Mouse (Mus musculus): ENCODE results near the gene BC025920.
"Not testable (repeated sequence)": the region's sequence is repeated elsewhere in the genome, so short reads cannot be mapped to it uniquely, and the experiment has no call there.

The BC025920 gene

GRCm38 (mm10) chr10:81602741-81603151 is 3.3 kb upstream of the BC025920 start:
- DNase-seq (ENCODE audit: low read depth in 2 of 2, low spot score in 2 of 2), result peak in 1 of 2 experiments; percentile 59

GRCm38 (mm10) chr10:81604019-81604967 is 1.8 kb upstream of the BC025920 start:
- DNase-seq (ENCODE audit: low read depth in 2 of 2, low spot score in 2 of 2), result no peak

DNA sequence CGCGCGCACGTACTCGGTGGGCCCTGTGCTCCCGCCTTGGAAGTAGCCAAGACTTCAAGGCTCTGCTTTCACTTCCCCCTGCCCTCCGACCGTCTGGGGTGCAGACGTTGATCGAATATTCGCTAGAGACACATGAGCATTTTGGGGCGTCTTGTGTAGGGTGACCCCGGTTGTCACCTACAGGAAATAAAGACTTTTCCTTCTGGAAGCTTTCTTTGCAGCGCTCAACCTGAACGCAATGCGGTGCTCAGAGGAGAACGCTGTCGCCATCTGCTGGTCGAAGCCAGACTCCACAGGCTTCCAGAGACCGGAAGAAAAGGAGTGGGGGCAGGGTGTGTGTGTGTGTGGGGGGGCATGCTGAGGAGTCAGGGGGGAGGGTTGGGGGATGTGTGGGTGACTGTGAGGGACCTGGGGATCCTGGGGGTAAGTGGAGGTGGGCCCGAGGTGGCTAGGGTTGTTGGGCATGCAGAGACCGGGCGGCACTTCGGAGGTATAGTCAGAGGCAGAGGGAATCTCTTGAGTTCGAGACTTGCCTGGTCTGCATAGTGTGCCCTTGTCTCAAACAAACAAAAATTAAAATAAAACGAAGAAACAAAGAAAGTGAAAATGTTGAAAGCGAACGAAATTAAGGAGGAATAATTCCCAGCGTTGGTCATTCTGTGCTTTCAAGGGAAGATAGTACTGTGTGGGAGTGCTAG is 953 bp upstream of the BC025920 start:
- DNase-seq (ENCODE audit: low read depth in 2 of 2, low spot score in 2 of 2), result peak; percentile 71 to 80

DNA sequence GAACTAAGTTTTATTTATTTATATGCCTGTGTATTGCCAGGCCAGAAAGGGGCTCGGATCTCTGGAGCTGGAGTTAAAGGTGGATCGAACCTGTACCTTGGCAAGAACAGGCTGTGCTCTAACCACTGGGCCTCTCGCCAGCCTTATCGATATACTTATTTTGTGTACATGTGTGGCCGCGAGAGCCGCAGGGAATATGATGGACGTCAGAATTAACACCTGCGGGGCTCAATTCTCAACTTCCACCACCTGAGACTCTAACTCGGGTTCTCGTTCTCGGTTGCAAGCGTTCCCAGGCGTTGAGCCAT is 450 bp upstream of the BC025920 start:
- no peak for DNase-seq (ENCODE audit: low read depth in 2 of 2, low spot score in 2 of 2)

- DNase-seq (ENCODE audit: low read depth in 2 of 2, low spot score in 2 of 2), result no peak
Observed at GRCm38 (mm10) chr10:81608308-81608707, 2.2 kb downstream of the BC025920 start.

DNA sequence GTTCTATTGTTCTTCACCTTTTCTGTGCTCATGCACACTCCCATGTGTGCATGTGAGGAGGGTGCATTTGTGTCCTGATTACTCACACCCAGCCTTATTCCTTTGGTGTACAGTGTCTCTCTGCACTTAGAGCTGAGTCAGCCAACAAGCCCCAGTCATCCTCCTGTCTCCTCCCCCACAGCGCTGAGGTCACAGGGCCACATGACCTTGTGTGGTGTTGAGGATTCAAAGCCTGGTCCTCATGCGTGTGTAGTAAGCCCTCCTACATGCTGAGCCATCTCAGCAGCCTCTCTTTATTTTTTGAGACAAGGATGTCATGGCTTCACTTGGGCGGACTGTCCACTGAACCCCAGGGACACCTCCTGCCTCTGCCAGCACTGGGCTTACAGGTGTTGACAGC is 6.7 kb downstream of the BC025920 start:
- DNase-seq (ENCODE audit: low read depth in 2 of 2, low spot score in 2 of 2), result no peak

DNA sequence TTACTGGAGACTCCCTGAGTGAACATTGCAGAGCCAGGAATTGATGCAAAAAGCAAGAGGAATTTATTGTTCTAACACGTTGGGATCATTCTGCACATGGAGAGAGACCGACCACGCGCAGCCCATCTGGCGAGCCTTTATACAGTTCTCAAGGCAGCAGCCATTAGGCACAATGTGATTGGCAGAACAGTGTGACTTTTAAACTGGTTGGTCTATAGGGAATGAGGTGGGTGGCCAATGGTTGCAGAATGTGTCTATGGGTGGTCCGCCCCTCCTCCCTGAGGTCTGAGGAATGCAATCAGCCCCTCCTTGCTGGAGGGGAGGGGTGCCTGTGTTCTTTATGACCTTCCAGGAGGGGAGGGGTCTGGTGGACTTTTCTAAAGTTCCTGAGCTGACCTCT is 9.4 kb downstream of the BC025920 start:
- no peak for DNase-seq (ENCODE audit: low read depth in 2 of 2, low spot score in 2 of 2)

- DNase-seq (ENCODE audit: low read depth in 2 of 2, low spot score in 2 of 2), result no peak
Observed at GRCm38 (mm10) chr10:81619976-81620375, 13.9 kb downstream of the BC025920 start.

DNA sequence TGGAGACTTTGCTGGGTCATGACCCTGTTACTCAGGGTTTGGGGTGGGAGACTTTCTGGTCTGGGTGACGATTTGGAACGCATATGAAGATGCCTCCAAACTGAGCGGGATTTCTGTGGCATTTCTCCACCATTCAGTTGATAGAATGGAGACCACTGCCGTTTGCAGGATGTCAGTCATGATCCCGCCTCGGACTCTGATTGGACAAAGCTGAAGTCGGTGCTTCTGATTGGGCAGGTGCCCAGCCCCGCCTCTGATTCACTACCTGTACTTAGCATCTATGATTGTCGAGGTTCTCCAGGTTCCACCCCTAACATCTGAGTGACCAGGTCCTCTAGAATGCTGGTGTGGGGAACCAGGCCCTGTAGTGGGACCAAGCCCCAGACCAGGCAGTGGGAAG is 14.7 kb downstream of the BC025920 start:
- DNase-seq (ENCODE audit: low read depth in 2 of 2, low spot score in 2 of 2), result no peak

- DNase-seq (ENCODE audit: low read depth in 2 of 2, low spot score in 2 of 2), result no peak
Observed at GRCm38 (mm10) chr10:81623441-81623840, 17.4 kb downstream of the BC025920 start.

- DNase-seq (ENCODE audit: low read depth in 2 of 2, low spot score in 2 of 2), result no peak
Observed at GRCm38 (mm10) chr10:81626101-81626993, 20.3 kb downstream of the BC025920 start.

DNA sequence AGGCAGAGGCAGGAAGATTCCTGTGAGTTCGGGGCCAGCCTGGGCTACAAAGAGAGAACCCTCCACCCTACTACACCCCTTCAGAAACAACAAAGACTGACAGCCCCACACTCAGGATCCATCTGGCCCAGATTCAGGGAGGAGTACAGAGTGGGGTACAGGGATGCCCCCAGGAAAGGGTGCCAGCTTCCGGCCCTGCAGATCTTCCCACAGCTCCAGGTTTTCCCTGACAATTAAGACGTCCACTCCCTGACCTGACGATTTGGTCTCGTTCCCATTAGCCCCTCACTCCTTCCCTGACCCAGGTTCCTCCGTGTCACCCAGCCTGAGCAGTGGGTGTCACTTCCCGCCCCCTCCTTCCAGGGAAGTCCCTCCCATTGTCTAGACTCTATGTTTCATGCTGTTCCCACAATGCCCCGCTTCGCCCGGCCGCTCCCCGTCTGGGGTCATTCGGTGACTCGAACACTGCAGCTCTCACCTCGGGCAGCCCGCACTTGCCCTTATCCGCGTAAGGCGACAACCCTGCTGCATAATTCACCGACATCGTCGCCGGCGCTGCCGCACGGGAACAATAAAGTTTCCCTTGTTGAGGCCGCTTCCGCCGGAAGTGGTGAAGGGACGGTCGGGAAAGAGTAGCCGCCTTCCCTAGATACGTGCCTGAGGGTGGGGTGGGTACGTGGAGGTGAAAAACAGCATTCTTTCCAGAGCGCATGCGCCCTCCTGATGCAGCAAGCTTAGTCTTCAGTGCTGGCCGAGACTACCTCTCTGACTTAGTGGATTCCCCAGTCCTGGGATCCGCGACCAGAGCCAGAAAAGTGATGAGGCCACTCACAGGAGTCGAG is 21.1 kb downstream of the BC025920 start, which contains the start of gene Sirt6:
Gene Sirt6 (minus strand): TSS at position 804 of the 842 bp plus-strand sequence.
- DNase-seq (ENCODE audit: low read depth in 2 of 2, low spot score in 2 of 2), result peak; percentile 92 to 94

- no peak for DNase-seq (ENCODE audit: low read depth in 2 of 2, low spot score in 2 of 2)
Observed at GRCm38 (mm10) chr10:81627836-81628220, 21.8 kb downstream of the BC025920 start.

GRCm38 (mm10) chr10:81628390-81628789 is 22.3 kb downstream of the BC025920 start, which contains the start of gene Ankrd24:
Gene Ankrd24, plus strand, starts transcription at chr10:81628540.
- no peak for DNase-seq (ENCODE audit: low read depth in 2 of 2, low spot score in 2 of 2)

DNA sequence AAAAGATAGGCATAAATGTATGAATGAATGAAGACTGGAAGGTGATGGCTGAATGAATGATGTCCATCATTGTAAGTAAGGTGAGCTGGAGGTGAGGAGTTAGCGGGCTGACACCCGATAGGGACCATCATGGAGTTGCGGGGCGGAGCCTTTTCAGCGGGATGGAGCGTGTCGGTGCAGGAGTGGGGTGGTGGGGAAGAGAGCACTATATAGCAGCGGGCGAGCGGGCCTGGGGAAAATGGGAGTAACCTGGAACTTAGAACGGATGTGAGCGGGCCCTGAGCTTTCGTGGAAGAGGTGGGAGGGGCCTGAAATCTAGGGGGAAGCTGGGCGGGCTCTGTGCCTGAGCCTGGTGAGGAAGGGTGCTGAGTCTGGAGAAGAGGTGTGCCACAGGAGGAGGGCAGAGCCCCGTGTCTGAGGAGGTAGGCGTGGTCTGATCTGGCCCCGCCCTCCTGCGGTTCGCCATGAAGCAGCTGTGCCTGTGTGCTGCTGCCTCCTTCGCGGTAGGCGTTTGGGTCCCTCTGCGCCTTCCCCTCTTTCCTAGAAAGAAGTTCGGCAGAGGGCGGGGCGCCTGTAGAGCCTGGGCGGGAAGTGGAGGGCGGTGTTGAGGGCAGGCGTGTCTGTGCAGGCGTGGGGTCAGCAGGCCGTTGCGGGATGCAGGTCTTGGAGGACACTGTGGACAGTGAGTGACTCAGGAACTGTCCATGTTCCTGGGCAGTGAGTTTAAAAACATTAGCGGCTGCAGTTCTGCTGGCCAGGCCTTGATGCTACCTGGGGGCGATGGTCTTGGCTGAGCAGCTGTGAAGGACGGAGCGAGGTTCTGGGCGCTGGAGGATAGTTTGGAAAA is 27.4 kb downstream of the BC025920 start:
- DNase-seq (ENCODE audit: low read depth in 2 of 2, low spot score in 2 of 2), result peak; percentile 72 to 82

DNA sequence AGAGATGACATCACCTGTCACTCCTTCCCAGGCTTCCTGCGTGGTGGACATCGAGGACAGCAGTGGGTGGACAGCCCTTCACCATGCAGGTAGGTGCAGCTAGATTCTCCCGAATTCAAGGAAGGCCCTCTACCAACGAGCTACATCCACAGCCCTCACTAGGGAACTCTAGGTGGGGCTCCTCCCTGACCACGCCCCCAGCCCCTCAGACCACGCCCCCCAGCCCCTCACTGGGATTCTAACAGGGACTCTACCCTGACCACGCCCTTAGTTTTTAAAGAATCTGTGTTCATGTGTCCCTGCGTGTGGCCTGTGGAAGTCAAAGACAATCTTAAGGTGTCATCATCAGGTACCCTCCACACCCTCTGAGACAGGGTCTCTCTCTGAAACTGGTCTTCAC is 30.3 kb downstream of the BC025920 start:
- DNase-seq (ENCODE audit: low read depth in 2 of 2, low spot score in 2 of 2), result no peak

DNA sequence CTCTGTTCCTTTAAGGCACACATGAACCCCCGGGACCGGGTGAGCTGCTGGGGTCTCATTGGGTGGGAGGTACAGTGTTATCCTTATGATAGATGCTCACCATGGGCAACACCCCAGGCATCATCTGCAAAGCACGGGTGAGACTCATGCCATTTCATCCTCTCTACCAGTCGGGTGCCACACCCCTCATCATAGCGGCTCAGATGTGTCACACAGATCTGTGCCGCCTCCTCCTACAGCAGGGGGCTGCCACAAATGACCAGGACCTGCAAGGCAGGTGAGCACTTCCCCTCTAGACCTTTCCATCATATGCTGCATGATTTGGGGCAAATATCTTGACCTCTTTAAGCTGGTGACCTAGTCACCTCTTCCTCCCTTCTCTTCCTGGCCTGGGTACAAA is 32.0 kb downstream of the BC025920 start:
- DNase-seq (ENCODE audit: low read depth in 2 of 2, low spot score in 2 of 2), result no peak

DNA sequence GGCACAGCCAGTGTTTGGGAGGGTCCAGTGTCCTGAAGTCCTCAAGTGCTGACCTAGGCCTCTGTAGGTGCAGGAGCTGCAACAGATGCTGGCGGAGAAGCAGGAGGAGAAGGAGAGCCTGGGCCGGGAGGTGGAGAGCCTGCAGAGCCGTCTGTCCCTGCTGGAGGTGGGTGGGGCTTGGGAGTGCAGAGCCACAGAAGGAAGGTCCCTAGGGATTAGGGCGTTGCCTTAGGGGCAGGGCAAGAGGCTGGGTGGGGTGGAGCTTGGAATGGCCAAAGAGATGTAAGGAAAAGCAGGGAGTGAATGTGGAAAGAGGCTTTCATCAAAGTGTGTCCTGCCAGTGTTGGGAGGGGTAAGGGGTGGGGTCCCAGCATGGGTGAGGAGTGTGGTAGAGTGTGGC is 34.8 kb downstream of the BC025920 start:
- DNase-seq (ENCODE audit: low read depth in 2 of 2, low spot score in 2 of 2), result not testable (repeated sequence)

GRCm38 (mm10) chr10:81641566-81641965 is 35.5 kb downstream of the BC025920 start:
- DNase-seq (ENCODE audit: low read depth in 2 of 2, low spot score in 2 of 2), result no peak

All from CD8-positive naive resting alpha-beta T cell, adult 2 months (primary cell).